In the genomic region with DNA sequence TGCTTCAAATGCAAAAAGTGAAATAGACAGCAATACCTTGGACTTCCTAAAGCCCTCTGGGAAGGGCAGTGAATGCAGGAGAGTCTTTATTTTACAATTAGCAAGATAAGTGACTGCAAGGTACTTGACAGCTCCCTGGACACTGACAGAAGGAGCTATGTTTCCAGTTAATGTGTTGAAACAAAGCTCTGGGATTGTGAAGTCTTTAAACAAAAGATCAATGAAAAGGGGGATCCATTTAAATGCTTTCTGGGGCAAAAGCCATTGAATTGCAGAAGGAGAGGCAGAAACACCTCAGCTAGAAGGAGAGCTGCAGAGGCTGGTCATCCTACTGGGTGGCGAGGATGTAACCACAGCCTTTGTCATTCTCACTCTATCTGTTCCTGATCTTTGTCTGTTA, we compare ENCODE assay signal across 23 mouse cellular contexts.
DNase-seq lines count a peak whose midpoint lies in the region; ATAC-seq and TF ChIP-seq lines count a peak whose summit lies in the region.
"Had no signal": no experiment of that assay in that cellular context is flagged by ENCODE, and none has a peak within 500 bp of the region (broad histone marks: within the 10 kb centered on the region; RNA-seq: fewer than 3 reads in every experiment).

No protein-coding gene starts in this region.

- no peak for TF ChIP-seq POLR2A in ES-Bruce4 (IDR thresholded peaks at IDR 0.05; ENCODE audit: insufficient read depth, low read length)

- H3K36me3 ChIP-seq in ES-Bruce4 (ENCODE audit: control insufficient read depth, insufficient read depth, low read length, poor library complexity, severe bottlenecking) (no peaks in the 10 kb centered on the region), ES-E14 (ENCODE audit: control insufficient read depth, insufficient read depth, low read length, poor library complexity, severe bottlenecking) (no peaks in the 10 kb centered on the region)
- H3K36me3 ChIP-seq in intestine, postnatal 0 days (ENCODE audit: control insufficient read depth, insufficient read depth): no peaks in the 10 kb centered on the region
- no peaks in the 10 kb centered on the region for H3K36me3 ChIP-seq in midbrain, embryonic 10.5 days
- H3K36me3 ChIP-seq: embryonic facial prominence, embryonic 10.5 days; embryonic facial prominence, embryonic 12.5 days; forebrain, embryonic 15.5 days had no signal

- H3K4me2 ChIP-seq in intestine, postnatal 0 days (replicated peaks; ENCODE audit: low read depth): no peak overlapping the region
- H3K4me2 ChIP-seq: embryonic facial prominence, embryonic 12.5 days; forebrain, embryonic 13.5 days; forebrain, embryonic 15.5 days had no signal

- no peaks in the 10 kb centered on the region for H3K27me3 ChIP-seq in ES-Bruce4 (ENCODE audit: control insufficient read depth, insufficient read depth, low read length, poor library complexity, severe bottlenecking)
- no peaks in the 10 kb centered on the region for H3K27me3 ChIP-seq in intestine, postnatal 0 days (replicated peaks; ENCODE audit: control insufficient read depth, insufficient read depth, low read length)
- H3K27me3 ChIP-seq in midbrain, embryonic 10.5 days (ENCODE audit: low read depth, poor library complexity, severe bottlenecking): no peaks in the 10 kb centered on the region
- H3K27me3 ChIP-seq: CH12.LX; embryonic facial prominence, embryonic 12.5 days; forebrain, embryonic 13.5 days; forebrain, embryonic 15.5 days had no signal

- no peak for TF ChIP-seq CTCF in ES-Bruce4 (IDR thresholded peaks at IDR 0.05; ENCODE audit: low read depth, low read length)
- TF ChIP-seq CTCF in intestine, postnatal 0 days (IDR thresholded peaks at IDR 0.05; ENCODE audit: low read depth): no peak

- 48% methylated on average over 1 of the region's 1 CpGs for WGBS in intestine, postnatal 0 days
- 50% methylated on average over 1 of the region's 1 CpGs for WGBS in midbrain, embryonic 10.5 days

- in situ Hi-C loops in ES-E14 (cut with MboI; ENCODE audit: low sequenced_read_pairs in 2 of 2, unreplicated experiment in 2 of 2): no loop called here

- no peak overlapping the region; the same call in 1 of the 2 replicates for H3K27ac ChIP-seq in ES-Bruce4 (ENCODE audit: insufficient read depth, low read length)
- no peak overlapping the region; the same call in 1 of the 2 replicates for H3K27ac ChIP-seq in ES-E14 (ENCODE audit: insufficient read depth, low read depth, low read length, poor library complexity, severe bottlenecking)
- H3K27ac ChIP-seq in intestine, postnatal 0 days (ENCODE audit: low read depth, low read length): no peak overlapping the region
- H3K27ac ChIP-seq in midbrain, embryonic 10.5 days (replicated peaks): no peak overlapping the region
- H3K27ac ChIP-seq: embryonic facial prominence, embryonic 10.5 days; embryonic facial prominence, embryonic 12.5 days; forebrain, embryonic 13.5 days; forebrain, embryonic 15.5 days had no signal

- ATAC-seq in intestine, postnatal 0 days: no peak
- ATAC-seq: activated CD4-positive, CD25-positive, alpha-beta regulatory T cell, adult 4 months; CD4-positive, CD25-positive, alpha-beta regulatory T cell, adult 4 months; forebrain, embryonic 13.5 days; forebrain, embryonic 15.5 days had no signal

- H3K9me3 ChIP-seq in ES-Bruce4 (replicated peaks; ENCODE audit: control insufficient read depth, insufficient read depth, low read length, poor library complexity, severe bottlenecking) (no peaks in the 10 kb centered on the region), ES-E14 (ENCODE audit: control insufficient read depth, insufficient read depth, low read depth, low read length) (no peaks in the 10 kb centered on the region)
- H3K9me3 ChIP-seq in intestine, postnatal 0 days (ENCODE audit: control insufficient read depth): no peaks in the 10 kb centered on the region
- H3K9me3 ChIP-seq in midbrain, embryonic 10.5 days (replicated peaks): no peaks in the 10 kb centered on the region
- H3K9me3 ChIP-seq: embryonic facial prominence, embryonic 10.5 days; embryonic facial prominence, embryonic 12.5 days; forebrain, embryonic 13.5 days; forebrain, embryonic 15.5 days had no signal

- peaks cover 3% of the 10 kb centered on the region for H3K4me1 ChIP-seq in ES-Bruce4 (ENCODE audit: control insufficient read depth, insufficient read depth, low read length)
- H3K4me1 ChIP-seq in ES-E14 (ENCODE audit: control insufficient read depth in 2 of 2, insufficient read depth in 2 of 2, low read length in 2 of 2, poor library complexity in 1 of 2): peaks cover 0 to 3% of the 10 kb centered on the region in 2 experiments; a peak in 2 of 4 replicates
- no peaks in the 10 kb centered on the region for H3K4me1 ChIP-seq in intestine, postnatal 0 days (replicated peaks; ENCODE audit: control insufficient read depth, insufficient read depth, low read length)
- no peaks in the 10 kb centered on the region for H3K4me1 ChIP-seq in midbrain, embryonic 10.5 days
- H3K4me1 ChIP-seq: embryonic facial prominence, embryonic 10.5 days; embryonic facial prominence, embryonic 12.5 days; forebrain, embryonic 13.5 days; forebrain, embryonic 15.5 days had no signal

- DNase-seq in ES-E14 (ENCODE audit: low read depth, low spot score) (peak; percentile 47), WW6 (ENCODE audit: low read depth, low spot score) (peak; percentile 5)
- DNase-seq in right cerebral cortex, postnatal 14 days: no peak
- no peak for DNase-seq in midbrain, embryonic 10.5 days (ENCODE audit: low spot score)
- DNase-seq in layer of hippocampus, adult 18-20 months (ENCODE audit: low spot score in 2 of 2): no peak
- DNase-seq: adrenal gland, adult 8-10 months; adrenal gland, postnatal 14 days; adrenal gland, postnatal 36 days; B cell, adult 2 months; cerebellum, adult 11-12 months; cerebellum, adult 2 months; cerebellum, adult 9-10 months; cerebellum, postnatal 10 days; cerebellum, postnatal 25 days had no signal

- H3K4me3 ChIP-seq in ES-Bruce4 (ENCODE audit: low read depth, low read length) (no peak overlapping the region), ES-E14 (ENCODE audit: insufficient read depth in 1 of 2, low read depth in 1 of 2, low read length in 2 of 2, poor library complexity in 1 of 2, severe bottlenecking in 1 of 2) (no peak overlapping the region)
- H3K4me3 ChIP-seq in intestine, postnatal 0 days (ENCODE audit: low read depth, low read length): no peak overlapping the region
- H3K4me3 ChIP-seq in midbrain, embryonic 10.5 days: no peak overlapping the region
- H3K4me3 ChIP-seq: embryonic facial prominence, embryonic 10.5 days; embryonic facial prominence, embryonic 12.5 days; forebrain, embryonic 13.5 days; forebrain, embryonic 15.5 days had no signal

- peak; percentile 74; the same call in 1 of the 2 replicates for TF ChIP-seq EP300 in ES-Bruce4 (IDR thresholded peaks at IDR 0.05; ENCODE audit: insufficient read depth, low read depth, low read length)

- H3K9ac ChIP-seq in ES-Bruce4 (ENCODE audit: low read depth, poor library complexity, severe bottlenecking): no peak overlapping the region
- H3K9ac ChIP-seq in ES-E14 (ENCODE audit: insufficient read depth, low read depth, low read length, poor library complexity, severe bottlenecking): no peak overlapping the region
- no peak overlapping the region for H3K9ac ChIP-seq in intestine, postnatal 0 days (ENCODE audit: low read depth, low read length)
- H3K9ac ChIP-seq: embryonic facial prominence, embryonic 12.5 days; forebrain, embryonic 13.5 days; forebrain, embryonic 15.5 days had no signal

TF ChIP-seq in ES-E14, 5 proteins besides CTCF, POLR2A, EP300 and RAD21:
- TF ChIP-seq ZC3H11A (IDR thresholded peaks at IDR 0.05; ENCODE audit: borderline replicate concordance, low read depth, low read length) (no peak), ZNF384 (IDR thresholded peaks at IDR 0.05; ENCODE audit: low read depth, low read length) (no peak), CHD2 (IDR thresholded peaks at IDR 0.05; ENCODE audit: low read depth, low read length) (no peak), HCFC1 (IDR thresholded peaks at IDR 0.05; ENCODE audit: borderline replicate concordance, insufficient read depth, low read length) (no peak), MAFK (IDR thresholded peaks at IDR 0.05; ENCODE audit: insufficient read depth, low read depth, low read length) (no peak)

Comparison
In these comparisons a context has a peak if more than half of its experiments do, and no peak if none do; other contexts are left out.
1. DNase-seq: peak in ES-E14 (single experiment) and WW6 (single experiment); none in right cerebral cortex, postnatal 14 days (single experiment), midbrain, embryonic 10.5 days (single experiment) and layer of hippocampus, adult 18-20 months (0 of 2).